In genomic region chr2:128612275-128612674, GRCm38 (mm10) we compare ENCODE assay signal across 26 mouse cellular contexts. TPM values are rescaled to one million over a fixed set of nuclear protein-coding genes. Genes with fewer than 3 reads are reported as not detected.
DNase-seq lines count a peak whose midpoint lies in the region; ATAC-seq and TF ChIP-seq lines count a peak whose summit lies in the region.
"Had no signal": no experiment of that assay in that cellular context is flagged by ENCODE, and none has a peak within 500 bp of the region (broad histone marks: within the 10 kb centered on the region; RNA-seq: fewer than 3 reads in every experiment).

No protein-coding gene starts in this region.

- peak; percentile 32 to 80 for DNase-seq in kidney, postnatal 25 days
- DNase-seq in adrenal gland, postnatal 36 days: peak; percentile 74 to 77
- peak; percentile 99 for DNase-seq in liver, adult 2 months (ENCODE audit: extremely low read depth, low read depth, low spot score)
- DNase-seq in stomach, postnatal 0 days (ENCODE audit: low spot score): no peak
- DNase-seq in cerebellum, adult 11 months: no peak
- no peak for DNase-seq in layer of hippocampus, adult 9-10 months (ENCODE audit: low spot score)
- DNase-seq in gastrocnemius, adult 18-20 months (ENCODE audit: low spot score): no peak
- DNase-seq: cerebellum, adult 18-20 months; heart, adult 2 months; lung, postnatal 36 days; midbrain, embryonic 14.5 days; spleen, adult 18-20 months; thymus, postnatal 25 days had no signal

- ATAC-seq in kidney, embryonic 14.5 days (ENCODE audit: low FRiP score, low TSS enrichment): no peak
- ATAC-seq in stomach, postnatal 0 days (ENCODE audit: low FRiP score, low TSS enrichment): 0 out of 2 replicates have a peak, but pooled peaks have one; percentile 26
- ATAC-seq: CD4-positive, CD25-positive, alpha-beta regulatory T cell, adult 4 months had no signal

- H3K27ac ChIP-seq in kidney, embryonic 14.5 days (ENCODE audit: low read depth, low read length): no peak overlapping the region
- peak overlapping the region; percentile 66 for H3K27ac ChIP-seq in liver, adult 2 months (replicated peaks; ENCODE audit: insufficient read depth, low read depth, low read length)
- H3K27ac ChIP-seq in stomach, postnatal 0 days (replicated peaks): no peak overlapping the region
- H3K27ac ChIP-seq: embryonic facial prominence, embryonic 13.5 days; forebrain, embryonic 10.5 days; hindbrain, embryonic 14.5 days; left cerebral cortex, adult 2 months; limb, embryonic 13.5 days had no signal

- 86% methylated on average over 7 of the region's 7 CpGs for WGBS in kidney, embryonic 14.5 days
- 26% methylated on average over 7 of the region's 7 CpGs for WGBS in liver, adult 2 months
- 87% methylated on average over 7 of the region's 7 CpGs for WGBS in stomach, postnatal 0 days

- TF ChIP-seq CTCF in liver, adult 2 months (IDR thresholded peaks at IDR 0.05; ENCODE audit: low read depth, low read length): no peak
- no peak for TF ChIP-seq CTCF in stomach, postnatal 0 days (IDR thresholded peaks at IDR 0.05; ENCODE audit: low read depth)

- TF ChIP-seq EP300 in stomach, postnatal 0 days (optimal IDR thresholded peaks at IDR 0.05): no peak

- no peak overlapping the region for H3K4me2 ChIP-seq in kidney, embryonic 14.5 days (replicated peaks; ENCODE audit: low read depth, low read length)
- H3K4me2 ChIP-seq in stomach, postnatal 0 days (replicated peaks; ENCODE audit: low read depth): no peak overlapping the region
- H3K4me2 ChIP-seq: embryonic facial prominence, embryonic 13.5 days; hindbrain, embryonic 14.5 days; limb, embryonic 13.5 days had no signal

- no peak overlapping the region for H3K4me3 ChIP-seq in kidney, embryonic 14.5 days (ENCODE audit: low read length)
- no peak overlapping the region for H3K4me3 ChIP-seq in liver, adult 2 months (ENCODE audit: insufficient read depth, low read depth, low read length)
- no peak overlapping the region for H3K4me3 ChIP-seq in stomach, postnatal 0 days (ENCODE audit: low read depth, low read length)
- H3K4me3 ChIP-seq: embryonic facial prominence, embryonic 13.5 days; forebrain, embryonic 10.5 days; heart, adult 2 months; left cerebral cortex, adult 2 months; limb, embryonic 13.5 days had no signal

- TF ChIP-seq POLR2A in liver, adult 2 months (IDR thresholded peaks at IDR 0.05; ENCODE audit: extremely low read depth, insufficient read depth, low read length): no peak

- H3K9ac ChIP-seq in kidney, embryonic 14.5 days (ENCODE audit: low read depth, low read length): no peak overlapping the region
- no peak overlapping the region for H3K9ac ChIP-seq in liver, adult 2 months (ENCODE audit: low read depth, low read length)
- H3K9ac ChIP-seq in stomach, postnatal 0 days (ENCODE audit: low read length): no peak overlapping the region
- H3K9ac ChIP-seq: embryonic facial prominence, embryonic 13.5 days; hindbrain, embryonic 14.5 days; limb, embryonic 13.5 days had no signal

- no peaks in the 10 kb centered on the region for H3K9me3 ChIP-seq in kidney, embryonic 14.5 days (ENCODE audit: control insufficient read depth, low read length)
- no peaks in the 10 kb centered on the region for H3K9me3 ChIP-seq in stomach, postnatal 0 days (ENCODE audit: control insufficient read depth, low read length)
- H3K9me3 ChIP-seq: embryonic facial prominence, embryonic 13.5 days; forebrain, embryonic 10.5 days; limb, embryonic 13.5 days had no signal

- no peaks in the 10 kb centered on the region for H3K4me1 ChIP-seq in kidney, embryonic 14.5 days (ENCODE audit: control insufficient read depth, insufficient read depth, low read length)
- peaks cover 32% of the 10 kb centered on the region for H3K4me1 ChIP-seq in liver, adult 2 months (ENCODE audit: control insufficient read depth, insufficient read depth, low read length)
- no peaks in the 10 kb centered on the region for H3K4me1 ChIP-seq in stomach, postnatal 0 days (replicated peaks; ENCODE audit: control insufficient read depth, insufficient read depth)
- H3K4me1 ChIP-seq: embryonic facial prominence, embryonic 13.5 days; forebrain, embryonic 10.5 days; limb, embryonic 13.5 days had no signal

- no peaks in the 10 kb centered on the region for H3K27me3 ChIP-seq in kidney, embryonic 14.5 days (ENCODE audit: control insufficient read depth, insufficient read depth, low read length)
- H3K27me3 ChIP-seq in liver, adult 2 months (ENCODE audit: control insufficient read depth, insufficient read depth, low read length): no peaks in the 10 kb centered on the region
- H3K27me3 ChIP-seq in stomach, postnatal 0 days (ENCODE audit: control insufficient read depth, insufficient read depth, low read length): no peaks in the 10 kb centered on the region
- H3K27me3 ChIP-seq: embryonic facial prominence, embryonic 13.5 days; limb, embryonic 13.5 days had no signal

- no peaks in the 10 kb centered on the region for H3K79me2 ChIP-seq in liver, adult 2 months (ENCODE audit: control insufficient read depth, insufficient read depth, low read length)

- H3K36me3 ChIP-seq in kidney, embryonic 14.5 days (ENCODE audit: control insufficient read depth, insufficient read depth, low read length): peaks cover 68% of the 10 kb centered on the region
- peaks cover 18% of the 10 kb centered on the region for H3K36me3 ChIP-seq in liver, adult 2 months (ENCODE audit: control insufficient read depth, insufficient read depth, low read length)
- peaks cover 14% of the 10 kb centered on the region for H3K36me3 ChIP-seq in stomach, postnatal 0 days (ENCODE audit: control insufficient read depth, insufficient read depth, low read length)

RNA-seq across cellular contexts. Expression of gene Spdye4c, which starts 21.3 kb away (rescaled TPM):
- polyA plus RNA-seq in kidney, embryonic 14.5 days (2014; fragmentation: Nextera tagmentation; extraction: Ambion mirVana): not detected in 2 replicates
- total RNA-seq in adrenal gland, postnatal 36 days (2021): not detected
- total RNA-seq in liver, adult 2 months (2014; rRNA removed): not detected in 2 replicates
- polyA plus RNA-seq in liver, adult 2 months (2012; rRNA removed): not detected in 2 replicates
- polyA plus RNA-seq in stomach, postnatal 0 days (2015; fragmentation: Nextera tagmentation; extraction: Ambion mirVana): not detected in 2 replicates
- not detected for total RNA-seq in gastrocnemius, adult 18-20 months (2021)
- total RNA-seq: heart, adult 2 months; layer of hippocampus, adult 18-20 months; left cerebral cortex, adult 2 months; MEL had no signal
- polyA plus RNA-seq: brain, embryonic 14.5 days; CD4-positive, CD25-positive, alpha-beta regulatory T cell, adult 4 months; cortical plate, adult 2 months; embryonic facial prominence, embryonic 13.5 days; forebrain, embryonic 10.5 days; heart, adult 2 months; heart, postnatal 0 days; hindbrain, embryonic 14.5 days; limb, embryonic 13.5 days; midbrain, embryonic 14.5 days; stomach, embryonic 16.5 days had no signal

Comparison
In these comparisons a context has a peak if more than half of its experiments do, and no peak if none do; other contexts are left out.
1. DNase-seq: peak in kidney, postnatal 25 days (2 of 2), adrenal gland, postnatal 36 days (2 of 2) and liver, adult 2 months (single experiment); none in stomach, postnatal 0 days (single experiment), cerebellum, adult 11 months (single experiment), layer of hippocampus, adult 9-10 months (single experiment) and gastrocnemius, adult 18-20 months (single experiment).